Comparison of ENCODE assay signal across 15 mouse cellular contexts in genomic region chr3:22826485-22826884, GRCm38 (mm10).
"Had no signal": no experiment of that assay in that cellular context is flagged by ENCODE, and none has a peak within 500 bp of the region (broad histone marks: within the 10 kb centered on the region; RNA-seq: fewer than 3 reads in every experiment).

No protein-coding gene starts in this region.

- H3K9me3 ChIP-seq: neural tube, embryonic 15.5 days; stomach, embryonic 15.5 days had no signal

- H3K4me3 ChIP-seq: neural tube, embryonic 15.5 days; stomach, embryonic 15.5 days had no signal

- H3K27ac ChIP-seq: neural tube, embryonic 15.5 days; stomach, embryonic 15.5 days; stomach, postnatal 0 days had no signal

- H3K27me3 ChIP-seq: neural tube, embryonic 15.5 days; stomach, embryonic 15.5 days had no signal

- H3K9ac ChIP-seq: neural tube, embryonic 15.5 days; stomach, embryonic 15.5 days had no signal

- H3K4me1 ChIP-seq: neural tube, embryonic 15.5 days; stomach, embryonic 15.5 days had no signal

- H3K4me2 ChIP-seq: neural tube, embryonic 15.5 days; stomach, embryonic 15.5 days had no signal

- H3K36me3 ChIP-seq: neural tube, embryonic 15.5 days; stomach, embryonic 15.5 days had no signal

- DNase-seq: retina, postnatal 1 day; right cerebral cortex, adult 18-20 months; right cerebral cortex, postnatal 14 days; right cerebral cortex, postnatal 25 days; right cerebral cortex, postnatal 4 days; spleen, adult 18-20 months; thymus, adult 18-20 months; thymus, adult 2 months; thymus, postnatal 14 days; thymus, postnatal 25 days; thymus, postnatal 36 days; thymus, postnatal 4 days had no signal
